Mouse (Mus musculus): ENCODE results near the gene St8sia1. TPM values are rescaled to one million over a fixed set of nuclear protein-coding genes. Genes with fewer than 3 reads are reported as not detected.

St8sia1 gene
- polyA plus RNA-seq, 1 experiment from 2014 or later = 2.4 TPM

DNA sequence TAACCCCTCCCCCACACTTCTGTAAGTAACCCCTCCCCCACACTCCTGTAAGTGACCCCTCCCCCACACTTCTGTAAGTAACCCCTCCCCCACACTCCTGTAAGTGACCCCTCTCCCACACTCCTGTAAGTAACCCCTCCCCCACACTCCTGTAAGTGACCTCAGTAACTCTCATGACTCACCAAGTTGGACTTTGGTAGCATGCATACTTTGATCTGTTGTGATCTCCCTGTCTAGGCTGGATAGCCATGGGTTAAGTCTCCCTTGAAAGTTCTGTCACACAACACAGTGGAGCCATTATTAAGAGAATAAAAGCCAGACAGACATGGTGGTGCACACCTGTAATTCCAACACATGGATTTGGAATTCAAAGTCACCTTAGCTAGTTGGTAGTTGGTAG lies 11.1 kb downstream of the St8sia1 start:
- Histone ChIP-seq H3K4me1 (replicated peaks; ENCODE audit: control insufficient read depth, insufficient read depth, low read length) (no peaks in the 10 kb centered on the region), H3K4me3 (ENCODE audit: low read depth, low read length) (no peak overlapping the region), H3K27ac (ENCODE audit: low read depth, low read length) (no peak overlapping the region), H3K9me3 (ENCODE audit: control insufficient read depth, low read length) (no peaks in the 10 kb centered on the region), H3K9ac (ENCODE audit: low read length) (no peak overlapping the region), H3K36me3 (ENCODE audit: control insufficient read depth, insufficient read depth, low read length) (no peaks in the 10 kb centered on the region), H3K27me3 (ENCODE audit: control insufficient read depth, insufficient read depth, low read length) (no peaks in the 10 kb centered on the region), H3K4me2 (ENCODE audit: low read depth, low read length, severe bottlenecking) (no peak overlapping the region)
- DNase-seq (ENCODE audit: low spot score) (no peak), ATAC-seq (replicated peaks; ENCODE audit: low FRiP score) (no peak)

DNA sequence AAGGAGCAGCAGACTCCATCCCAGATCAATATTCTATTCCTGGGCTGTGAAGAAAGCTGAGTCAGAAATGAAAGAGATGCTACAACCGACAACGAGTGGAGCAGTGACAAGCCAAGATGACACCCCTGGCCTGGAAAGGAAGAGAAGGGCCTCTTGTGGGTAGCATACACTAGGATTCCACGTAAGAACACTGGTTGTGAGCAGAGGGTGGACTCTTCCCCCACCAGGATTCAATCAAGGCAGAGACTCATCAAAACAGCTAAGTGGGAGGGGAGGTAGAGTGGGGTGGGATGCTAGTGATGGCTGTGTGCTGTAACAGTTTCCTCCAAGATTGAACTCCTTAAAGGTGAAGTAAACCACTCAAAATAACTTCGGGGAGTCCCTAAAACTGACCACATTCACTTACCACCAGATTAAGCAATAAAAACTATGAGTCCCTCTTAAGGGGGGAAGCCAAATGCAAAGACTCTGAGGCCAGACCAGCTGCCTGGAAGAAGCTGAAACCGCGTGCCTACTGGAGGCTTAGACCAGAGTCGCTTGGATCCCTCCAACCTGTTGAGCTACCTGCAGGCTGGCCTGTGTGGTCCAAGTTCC lies 11.8 kb downstream of the St8sia1 start:
- Histone ChIP-seq H3K4me1 (replicated peaks; ENCODE audit: control insufficient read depth, insufficient read depth, low read length) (no peaks in the 10 kb centered on the region), H3K27me3 (ENCODE audit: control insufficient read depth, insufficient read depth, low read length) (no peaks in the 10 kb centered on the region), H3K9me3 (ENCODE audit: control insufficient read depth, low read length) (no peaks in the 10 kb centered on the region), H3K4me2 (ENCODE audit: low read depth, low read length, severe bottlenecking) (no peak overlapping the region), H3K36me3 (ENCODE audit: control insufficient read depth, insufficient read depth, low read length) (no peaks in the 10 kb centered on the region), H3K9ac (ENCODE audit: low read length) (no peak overlapping the region), H3K27ac (ENCODE audit: low read depth, low read length) (no peak overlapping the region), H3K4me3 (ENCODE audit: low read depth, low read length) (no peak overlapping the region)
- 94% methylated on average over 7 of the region's 7 CpGs for WGBS
- no peak for ATAC-seq (replicated peaks; ENCODE audit: low FRiP score)
- DNase-seq (ENCODE audit: low spot score) = no peak

DNA sequence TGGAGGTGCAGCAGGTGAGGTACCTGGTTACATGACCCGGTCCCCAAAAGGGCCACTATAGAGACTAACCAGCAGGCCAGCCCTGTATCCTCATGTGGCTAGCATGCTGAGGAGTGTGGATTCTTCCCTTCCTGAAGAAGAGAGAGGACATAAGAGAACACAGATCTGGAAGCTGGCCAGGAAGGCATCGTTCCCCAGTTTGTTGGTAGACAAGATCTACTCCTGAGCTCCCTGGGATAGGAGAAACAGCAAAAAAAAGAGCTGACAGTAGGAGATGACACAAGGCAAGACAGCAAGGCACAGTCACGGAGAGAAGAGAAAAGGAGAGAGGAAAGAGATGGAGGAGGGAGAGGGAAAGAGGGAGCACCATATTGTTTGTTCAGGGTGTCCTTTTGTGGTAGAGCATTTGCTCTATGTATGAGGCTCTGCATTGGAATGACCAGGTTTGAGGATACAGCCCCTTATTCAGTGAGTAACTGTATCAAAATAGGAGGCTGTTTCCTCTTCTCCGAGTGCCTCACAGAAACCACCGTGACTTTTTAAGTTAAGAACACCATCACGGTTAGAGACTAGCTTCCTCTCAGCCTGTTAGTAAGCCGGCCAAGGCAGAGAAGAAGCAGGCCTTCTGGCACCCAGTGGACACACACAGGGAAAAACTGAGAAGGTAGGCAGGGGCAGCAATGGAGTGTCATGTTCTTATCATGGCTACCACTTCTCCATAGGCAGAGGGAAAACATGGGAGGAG lies 12.5 kb downstream of the St8sia1 start:
- H3K36me3 ChIP-seq (ENCODE audit: control insufficient read depth, insufficient read depth, low read length) = no peaks in the 10 kb centered on the region
- H3K27ac ChIP-seq (ENCODE audit: low read depth, low read length) = no peak overlapping the region
- no peaks in the 10 kb centered on the region for H3K9me3 ChIP-seq (ENCODE audit: control insufficient read depth, low read length)
- no peak overlapping the region for H3K4me2 ChIP-seq (ENCODE audit: low read depth, low read length, severe bottlenecking)
- no peak overlapping the region for H3K4me3 ChIP-seq (ENCODE audit: low read depth, low read length)
- H3K27me3 ChIP-seq (ENCODE audit: control insufficient read depth, insufficient read depth, low read length) = no peaks in the 10 kb centered on the region
- no peaks in the 10 kb centered on the region for H3K4me1 ChIP-seq (replicated peaks; ENCODE audit: control insufficient read depth, insufficient read depth, low read length)
- ATAC-seq (replicated peaks; ENCODE audit: low FRiP score) (no peak), DNase-seq (ENCODE audit: low spot score) (no peak)
- WGBS = 92% methylated on average over 7 of the region's 7 CpGs
- no peak overlapping the region for H3K9ac ChIP-seq (ENCODE audit: low read length)

DNA sequence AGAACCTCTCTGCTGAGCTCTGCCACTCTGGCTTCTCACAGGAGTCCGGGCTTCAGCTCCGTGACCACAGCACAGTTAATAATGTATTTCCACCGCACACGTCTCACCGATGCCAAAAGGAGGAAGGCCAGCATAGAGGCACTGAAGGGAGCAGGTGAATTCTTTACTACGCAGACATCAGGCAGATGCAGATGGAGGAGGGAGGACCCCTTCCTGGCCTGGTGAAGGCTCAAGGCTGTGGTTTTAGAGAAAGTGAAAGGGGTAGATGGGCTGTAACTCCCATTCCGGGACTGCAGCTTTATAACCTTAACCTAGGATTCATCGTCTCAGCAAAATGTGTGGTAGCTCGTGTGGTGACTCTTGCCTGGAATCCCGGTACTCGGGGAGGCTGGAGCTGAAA lies 13.9 kb downstream of the St8sia1 start:
- WGBS = 87% methylated on average over 11 of the region's 11 CpGs
- DNase-seq (ENCODE audit: low spot score) (no peak), ATAC-seq (replicated peaks; ENCODE audit: low FRiP score) (no peak)
- Histone ChIP-seq H3K4me2 (ENCODE audit: low read depth, low read length, severe bottlenecking) (no peak overlapping the region), H3K4me1 (replicated peaks; ENCODE audit: control insufficient read depth, insufficient read depth, low read length) (no peaks in the 10 kb centered on the region), H3K36me3 (ENCODE audit: control insufficient read depth, insufficient read depth, low read length) (no peaks in the 10 kb centered on the region), H3K4me3 (ENCODE audit: low read depth, low read length) (no peak overlapping the region), H3K27ac (ENCODE audit: low read depth, low read length) (no peak overlapping the region), H3K9me3 (ENCODE audit: control insufficient read depth, low read length) (no peaks in the 10 kb centered on the region), H3K27me3 (ENCODE audit: control insufficient read depth, insufficient read depth, low read length) (no peaks in the 10 kb centered on the region), H3K9ac (ENCODE audit: low read length) (no peak overlapping the region)

DNA sequence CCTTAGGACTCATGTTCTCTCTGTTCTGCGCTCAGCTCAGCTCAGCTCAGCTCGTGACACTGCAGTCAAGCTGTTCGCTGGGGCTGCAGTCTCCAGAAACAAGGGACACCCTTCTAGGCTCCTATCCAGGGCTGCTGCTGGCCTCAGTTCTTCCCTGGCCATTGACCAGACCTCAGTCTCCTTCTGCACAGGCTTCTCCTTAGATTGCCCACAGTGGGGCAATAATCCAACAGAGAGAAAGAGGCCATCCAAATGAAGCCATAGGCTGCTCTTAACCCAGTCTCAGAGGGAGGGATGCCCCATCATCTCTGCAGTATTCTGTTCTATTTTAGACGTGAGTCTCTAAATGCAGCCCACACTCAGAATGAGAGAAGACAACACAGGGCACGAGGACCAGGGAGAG lies 15.3 kb downstream of the St8sia1 start:
- H3K36me3 ChIP-seq (ENCODE audit: control insufficient read depth, insufficient read depth, low read length) = no peaks in the 10 kb centered on the region
- ATAC-seq (replicated peaks; ENCODE audit: low FRiP score) = no peak
- no peak overlapping the region for H3K27ac ChIP-seq (ENCODE audit: low read depth, low read length)
- no peaks in the 10 kb centered on the region for H3K27me3 ChIP-seq (ENCODE audit: control insufficient read depth, insufficient read depth, low read length)
- H3K9me3 ChIP-seq (ENCODE audit: control insufficient read depth, low read length) = no peaks in the 10 kb centered on the region
- no peak overlapping the region for H3K4me2 ChIP-seq (ENCODE audit: low read depth, low read length, severe bottlenecking)
- no peak for DNase-seq (ENCODE audit: low spot score)
- no peak overlapping the region for H3K4me3 ChIP-seq (ENCODE audit: low read depth, low read length)
- no peaks in the 10 kb centered on the region for H3K4me1 ChIP-seq (replicated peaks; ENCODE audit: control insufficient read depth, insufficient read depth, low read length)
- WGBS = 81% methylated on average over 5 of the region's 5 CpGs
- H3K9ac ChIP-seq (ENCODE audit: low read length) = no peak overlapping the region

GRCm38 (mm10) chr6:142947029-142947428 lies 17.2 kb downstream of the St8sia1 start:
- Histone ChIP-seq H3K27me3 (ENCODE audit: control insufficient read depth, insufficient read depth, low read length) (no peaks in the 10 kb centered on the region), H3K4me2 (ENCODE audit: low read depth, low read length, severe bottlenecking) (no peak overlapping the region), H3K27ac (ENCODE audit: low read depth, low read length) (no peak overlapping the region), H3K9me3 (ENCODE audit: control insufficient read depth, low read length) (no peaks in the 10 kb centered on the region), H3K9ac (ENCODE audit: low read length) (no peak overlapping the region), H3K4me3 (ENCODE audit: low read depth, low read length) (no peak overlapping the region), H3K4me1 (replicated peaks; ENCODE audit: control insufficient read depth, insufficient read depth, low read length) (no peaks in the 10 kb centered on the region), H3K36me3 (ENCODE audit: control insufficient read depth, insufficient read depth, low read length) (no peaks in the 10 kb centered on the region)
- DNase-seq (ENCODE audit: low spot score) (no peak), ATAC-seq (replicated peaks; ENCODE audit: low FRiP score) (no peak)
- WGBS = 85% methylated on average over 6 of the region's 6 CpGs

DNA sequence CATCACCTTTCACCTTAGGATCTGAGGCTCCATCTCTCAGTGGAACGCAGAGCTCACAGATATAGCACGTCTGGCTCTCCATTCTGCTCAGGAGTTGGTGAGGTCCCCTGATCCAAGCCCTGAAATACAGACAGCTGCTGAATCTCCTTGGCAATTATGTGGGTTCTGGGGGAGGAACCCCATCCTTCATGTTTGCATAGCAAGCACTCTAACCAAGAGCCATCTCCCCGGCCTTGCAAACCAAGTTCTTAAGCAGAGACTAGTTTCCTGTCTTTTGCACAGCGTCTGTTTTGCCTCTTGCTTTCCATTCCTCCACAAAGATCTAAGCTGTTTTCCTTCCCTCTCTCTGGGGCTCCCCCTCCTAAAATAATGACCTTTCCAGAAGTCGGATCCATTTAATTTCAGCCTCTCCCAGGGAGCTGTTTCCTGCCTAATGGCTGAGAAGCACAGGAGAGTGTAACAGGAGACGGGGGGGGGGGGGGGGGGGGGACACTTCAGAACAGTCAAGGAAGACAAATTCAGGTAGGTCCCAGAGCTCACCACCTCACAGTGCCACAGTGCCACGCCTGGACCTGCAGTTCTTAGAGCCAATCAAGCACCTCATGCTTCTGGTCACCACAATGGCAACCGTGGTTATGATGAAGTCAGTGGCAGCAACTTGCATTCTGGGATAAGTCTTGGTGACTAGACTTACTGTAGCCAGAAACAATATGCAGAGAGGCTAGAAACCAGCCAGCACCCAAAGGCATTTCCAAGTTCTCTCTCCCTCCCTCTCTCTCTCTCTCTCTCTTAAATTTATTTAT lies 18.0 kb downstream of the St8sia1 start:
- Histone ChIP-seq H3K4me3 (ENCODE audit: low read depth, low read length) (no peak overlapping the region), H3K27ac (ENCODE audit: low read depth, low read length) (no peak overlapping the region), H3K27me3 (ENCODE audit: control insufficient read depth, insufficient read depth, low read length) (no peaks in the 10 kb centered on the region), H3K4me2 (ENCODE audit: low read depth, low read length, severe bottlenecking) (no peak overlapping the region), H3K4me1 (replicated peaks; ENCODE audit: control insufficient read depth, insufficient read depth, low read length) (no peaks in the 10 kb centered on the region), H3K36me3 (ENCODE audit: control insufficient read depth, insufficient read depth, low read length) (no peaks in the 10 kb centered on the region), H3K9me3 (ENCODE audit: control insufficient read depth, low read length) (no peaks in the 10 kb centered on the region), H3K9ac (ENCODE audit: low read length) (no peak overlapping the region)
- no peak for DNase-seq (ENCODE audit: low spot score)
- 76% methylated on average over 8 of the region's 8 CpGs for WGBS
- ATAC-seq (replicated peaks; ENCODE audit: low FRiP score) = no peak

- Histone ChIP-seq H3K9ac (ENCODE audit: low read length) (no peak overlapping the region), H3K4me3 (ENCODE audit: low read depth, low read length) (no peak overlapping the region), H3K9me3 (ENCODE audit: control insufficient read depth, low read length) (no peaks in the 10 kb centered on the region), H3K27me3 (ENCODE audit: control insufficient read depth, insufficient read depth, low read length) (no peaks in the 10 kb centered on the region), H3K4me1 (replicated peaks; ENCODE audit: control insufficient read depth, insufficient read depth, low read length) (no peaks in the 10 kb centered on the region), H3K27ac (ENCODE audit: low read depth, low read length) (no peak overlapping the region), H3K4me2 (ENCODE audit: low read depth, low read length, severe bottlenecking) (no peak overlapping the region), H3K36me3 (ENCODE audit: control insufficient read depth, insufficient read depth, low read length) (no peaks in the 10 kb centered on the region)
- DNase-seq (ENCODE audit: low spot score) = no peak
- 89% methylated on average over 2 of the region's 2 CpGs for WGBS
- ATAC-seq (replicated peaks; ENCODE audit: low FRiP score) = no peak
Measured at GRCm38 (mm10) chr6:142945461-142945860, 18.8 kb downstream of the St8sia1 start.

All from forebrain, embryonic 11.5 days (tissue).